Mouse (Mus musculus): ENCODE measurements around the gene Nemp1. TPM values are rescaled to one million over a fixed set of nuclear protein-coding genes. Genes with fewer than 3 reads are reported as not detected.

Gene Nemp1
- 0.67 and 2.5 TPM in 2 replicates for polyA plus RNA-seq (2012; rRNA removed)

- peak within 1 kb of the TSS; percentile 75 for H3K4me3 ChIP-seq (ENCODE audit: low read depth, low read length)
- H3K27me3 ChIP-seq (ENCODE audit: control insufficient read depth, insufficient read depth, low read length), result no peaks in the 10 kb centered on the region
- WGBS, result under 1% methylated on average over 70 of the region's 73 CpGs
- H3K36me3 ChIP-seq (ENCODE audit: control insufficient read depth, insufficient read depth, low read length), result peaks cover 14% of the 10 kb centered on the region
- H3K27ac ChIP-seq (ENCODE audit: insufficient read depth, low read depth, low read length), result peak within 1 kb of the TSS; percentile 97
- peaks cover 17% of the 10 kb centered on the region for H3K4me1 ChIP-seq (ENCODE audit: control insufficient read depth, insufficient read depth, insufficient read length, low read length)
- peak; percentile 48 for TF ChIP-seq POLR2A (IDR thresholded peaks at IDR 0.05; ENCODE audit: low read depth, low read length)
- TF ChIP-seq CTCF (IDR thresholded peaks at IDR 0.05; ENCODE audit: extremely low read depth, insufficient read length, insufficient replicate concordance, low read depth, low read length), result no peak
Observed at GRCm38 (mm10) chr10:127666501-127667268, at the start of gene Nemp1. TSS of gene Nemp1 (plus strand) at chr10:127666901.

GRCm38 (mm10) chr10:127617294-127617693 is 49.4 kb upstream of the Nemp1 start:
- no peak for TF ChIP-seq POLR2A (IDR thresholded peaks at IDR 0.05; ENCODE audit: low read depth, low read length)
- TF ChIP-seq CTCF (IDR thresholded peaks at IDR 0.05; ENCODE audit: extremely low read depth, insufficient read length, insufficient replicate concordance, low read depth, low read length), result no peak
- no peak overlapping the region for H3K27ac ChIP-seq (ENCODE audit: insufficient read depth, low read depth, low read length)

GRCm38 (mm10) chr10:127618173-127618572 is 48.5 kb upstream of the Nemp1 start:
- Histone ChIP-seq H3K27ac (ENCODE audit: insufficient read depth, low read depth, low read length) (peak overlapping the region; percentile 69; the same call in 1 of the 2 replicates), H3K27me3 (ENCODE audit: control insufficient read depth, insufficient read depth, low read length) (no peaks in the 10 kb centered on the region), H3K4me3 (ENCODE audit: low read depth, low read length) (no peak overlapping the region), H3K4me1 (ENCODE audit: control insufficient read depth, insufficient read depth, insufficient read length, low read length) (peaks cover 23% of the 10 kb centered on the region), H3K36me3 (ENCODE audit: control insufficient read depth, insufficient read depth, low read length) (0 out of 2 replicates have a peak, but pooled peaks cover 2% of the 10 kb centered on the region)
- TF ChIP-seq CTCF (IDR thresholded peaks at IDR 0.05; ENCODE audit: extremely low read depth, insufficient read length, insufficient replicate concordance, low read depth, low read length) (no peak), POLR2A (IDR thresholded peaks at IDR 0.05; ENCODE audit: low read depth, low read length) (no peak)
- 30% methylated on average over 6 of the region's 6 CpGs for WGBS

More at GRCm38 (mm10) chr10:127617294-127617693, 49.4 kb upstream of the Nemp1 start:
- Histone ChIP-seq H3K36me3 (ENCODE audit: control insufficient read depth, insufficient read depth, low read length) (0 out of 2 replicates have a peak, but pooled peaks cover 2% of the 10 kb centered on the region), H3K27me3 (ENCODE audit: control insufficient read depth, insufficient read depth, low read length) (no peaks in the 10 kb centered on the region), H3K4me3 (ENCODE audit: low read depth, low read length) (no peak overlapping the region), H3K4me1 (ENCODE audit: control insufficient read depth, insufficient read depth, insufficient read length, low read length) (peaks cover 32% of the 10 kb centered on the region)
- 52% methylated on average over 4 of the region's 4 CpGs for WGBS

GRCm38 (mm10) chr10:127619119-127619721 is 47.5 kb upstream of the Nemp1 start:
- TF ChIP-seq CTCF (IDR thresholded peaks at IDR 0.05; ENCODE audit: extremely low read depth, insufficient read length, insufficient replicate concordance, low read depth, low read length) (no peak), POLR2A (IDR thresholded peaks at IDR 0.05; ENCODE audit: low read depth, low read length) (no peak)
- no peaks in the 10 kb centered on the region for H3K27me3 ChIP-seq (ENCODE audit: control insufficient read depth, insufficient read depth, low read length)
- H3K4me3 ChIP-seq (ENCODE audit: low read depth, low read length), result peak overlapping the region; percentile 75
- peaks cover 23% of the 10 kb centered on the region for H3K4me1 ChIP-seq (ENCODE audit: control insufficient read depth, insufficient read depth, insufficient read length, low read length)
- 18% methylated on average over 8 of the region's 8 CpGs for WGBS
- peak overlapping the region; percentile 69 for H3K27ac ChIP-seq (ENCODE audit: insufficient read depth, low read depth, low read length)
- H3K36me3 ChIP-seq (ENCODE audit: control insufficient read depth, insufficient read depth, low read length), result no peaks in the 10 kb centered on the region

- no peaks in the 10 kb centered on the region for H3K36me3 ChIP-seq (ENCODE audit: control insufficient read depth, insufficient read depth, low read length)
- peaks cover 23% of the 10 kb centered on the region for H3K4me1 ChIP-seq (ENCODE audit: control insufficient read depth, insufficient read depth, insufficient read length, low read length)
- no peaks in the 10 kb centered on the region for H3K27me3 ChIP-seq (ENCODE audit: control insufficient read depth, insufficient read depth, low read length)
- peak overlapping the region; percentile 75 for H3K4me3 ChIP-seq (ENCODE audit: low read depth, low read length)
- WGBS, result 15% methylated on average over 12 of the region's 12 CpGs
- no peak; the same call in 1 of the 2 replicates for TF ChIP-seq POLR2A (IDR thresholded peaks at IDR 0.05; ENCODE audit: low read depth, low read length)
- no peak for TF ChIP-seq CTCF (IDR thresholded peaks at IDR 0.05; ENCODE audit: extremely low read depth, insufficient read length, insufficient replicate concordance, low read depth, low read length)
- H3K27ac ChIP-seq (ENCODE audit: insufficient read depth, low read depth, low read length), result peak overlapping the region; percentile 69
Observed at GRCm38 (mm10) chr10:127619941-127620405, 46.7 kb upstream of the Nemp1 start.

GRCm38 (mm10) chr10:127620406-127621190 is 46.1 kb upstream of the Nemp1 start, which contains the start of gene Lrp1:
TSS of gene Lrp1 (minus strand) at chr10:127621148.
- Histone ChIP-seq H3K4me3 (ENCODE audit: low read depth, low read length) (peak within 1 kb of the TSS; percentile 75), H3K4me1 (ENCODE audit: control insufficient read depth, insufficient read depth, insufficient read length, low read length) (peaks cover 20% of the 10 kb centered on the region), H3K27me3 (ENCODE audit: control insufficient read depth, insufficient read depth, low read length) (no peaks in the 10 kb centered on the region), H3K36me3 (ENCODE audit: control insufficient read depth, insufficient read depth, low read length) (no peaks in the 10 kb centered on the region), H3K27ac (ENCODE audit: insufficient read depth, low read depth, low read length) (peak within 1 kb of the TSS; percentile 96)
- TF ChIP-seq CTCF (IDR thresholded peaks at IDR 0.05; ENCODE audit: extremely low read depth, insufficient read length, insufficient replicate concordance, low read depth, low read length) (no peak), POLR2A (IDR thresholded peaks at IDR 0.05; ENCODE audit: low read depth, low read length) (no peak)
- 5% methylated on average over 30 of the region's 32 CpGs for WGBS

All from small intestine, adult 2 months (tissue).